Mouse (Mus musculus): ENCODE measurements around the gene Inf2.

Gene Inf2

DNA sequence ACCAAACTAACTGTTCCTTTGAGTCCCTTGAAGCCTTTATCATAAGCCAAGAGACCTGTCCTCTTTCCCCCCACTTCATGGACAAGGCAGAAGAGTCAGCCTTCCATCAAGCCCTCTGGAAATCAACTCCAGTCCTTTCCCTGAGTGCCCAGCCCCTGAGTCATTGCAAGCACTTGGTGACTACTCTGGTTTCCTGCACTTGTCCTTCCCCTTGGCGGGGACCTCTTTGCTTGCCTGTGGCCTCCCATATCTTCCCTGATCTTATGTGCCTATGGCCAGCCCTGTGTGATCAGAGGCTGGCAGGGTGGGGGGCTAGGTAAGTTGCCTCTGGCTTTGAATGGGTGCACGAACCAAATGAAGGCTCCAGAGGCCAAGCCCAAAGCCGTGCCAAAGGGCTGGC is 33.3 kb downstream of the Inf2 start:
- in situ Hi-C loops (cut with MseI, MboI), result no loop called here

DNA sequence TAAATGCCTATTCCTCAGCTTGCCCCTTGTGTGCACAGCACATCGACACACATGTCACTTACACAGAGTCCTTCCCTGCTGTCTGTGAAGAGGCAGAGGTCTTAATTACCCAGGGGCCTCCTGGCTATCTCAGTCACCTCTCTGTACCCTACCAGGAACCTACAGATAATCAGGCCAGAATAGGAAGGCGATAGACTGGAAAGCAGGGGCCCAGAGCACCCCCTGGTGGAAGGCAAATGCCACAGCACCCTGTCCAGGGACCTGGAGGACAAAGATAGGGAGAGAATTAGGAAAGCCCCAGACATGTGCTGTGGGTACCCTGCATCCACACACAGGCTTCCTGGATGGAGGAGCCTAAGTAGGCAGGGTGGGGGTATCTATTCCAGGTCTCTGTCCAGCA is 35.2 kb downstream of the Inf2 start:
- in situ Hi-C loops (cut with MseI, MboI), result no loop called here

DNA sequence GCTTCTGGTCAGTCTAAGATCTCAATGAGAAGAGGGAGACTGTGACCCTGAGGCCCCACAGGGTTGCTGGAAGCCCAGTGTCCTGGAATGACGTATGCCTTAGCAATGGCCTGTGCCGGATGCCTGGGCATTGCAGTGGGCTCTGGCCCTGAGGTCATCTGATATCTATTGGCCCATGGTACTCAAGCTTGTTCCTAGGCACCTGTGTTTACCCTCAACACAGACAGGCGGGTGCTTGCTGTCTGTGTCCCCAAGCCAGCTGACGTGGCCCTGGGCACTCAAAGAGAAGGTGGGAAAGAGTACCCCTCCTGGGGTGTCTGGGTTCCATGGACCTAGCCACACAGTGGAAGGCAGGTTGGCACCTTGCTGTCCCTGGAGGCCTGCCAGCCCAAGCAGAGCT is 37.1 kb downstream of the Inf2 start:
- in situ Hi-C loops (cut with MseI, MboI), result no loop called here

DNA sequence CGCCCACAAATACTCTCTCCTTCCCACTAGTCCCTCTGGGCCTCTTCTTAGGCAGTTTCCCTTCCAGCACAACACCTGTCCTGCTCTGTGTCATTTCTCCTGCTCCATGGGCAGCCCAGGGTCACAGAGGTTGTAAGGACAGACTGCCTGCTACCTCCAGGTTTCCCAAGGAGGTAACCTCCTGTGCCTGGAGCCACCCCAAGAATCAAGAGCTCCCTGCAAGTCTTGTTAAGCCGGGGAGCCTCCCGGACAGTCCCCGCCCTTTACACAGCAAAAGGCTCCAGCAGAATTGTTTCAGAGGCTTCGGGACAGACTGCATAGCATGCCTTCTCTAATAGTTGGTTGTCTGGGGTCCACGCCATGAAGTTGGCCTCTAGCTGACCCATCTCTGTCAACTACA is 37.9 kb downstream of the Inf2 start:
- in situ Hi-C loops (cut with MseI, MboI), result no loop called here

DNA sequence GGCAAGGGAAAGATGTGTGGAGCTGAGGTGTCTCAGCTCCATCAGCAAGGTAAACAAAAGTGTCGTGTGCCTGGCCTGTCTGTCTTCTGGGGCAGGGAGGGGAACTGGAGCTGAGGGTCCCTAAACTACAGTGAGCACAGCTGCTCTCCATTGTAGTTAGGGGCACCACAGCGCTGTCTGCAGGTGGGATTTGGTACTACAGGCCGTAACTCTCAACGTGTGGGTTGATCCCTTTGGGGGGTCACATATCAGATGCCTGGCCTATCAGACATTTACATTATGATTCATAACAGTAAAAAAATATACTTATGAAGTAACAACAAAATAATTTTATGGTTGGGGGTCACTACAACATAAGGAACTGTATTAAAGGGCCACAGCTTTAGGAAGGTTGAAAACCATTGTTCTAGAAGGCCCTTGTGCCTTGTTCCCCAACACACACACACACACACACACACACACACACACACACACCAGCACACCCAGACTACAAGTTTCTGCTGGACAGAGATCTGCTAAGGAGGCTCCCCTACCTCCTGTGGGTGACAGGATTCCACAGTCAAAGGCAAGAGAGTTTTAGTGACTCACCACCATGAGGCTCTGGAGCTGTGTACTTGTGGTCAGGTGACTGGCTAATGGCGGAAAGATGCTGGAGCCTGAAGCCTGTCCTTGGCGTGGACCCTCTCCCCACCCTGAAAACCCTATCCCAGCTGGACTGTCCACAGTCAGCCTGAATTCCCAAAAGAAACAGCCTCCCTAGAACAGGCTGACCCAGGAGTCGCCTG is 38.7 kb downstream of the Inf2 start:
- in situ Hi-C loops (cut with MseI, MboI), result no loop called here

DNA sequence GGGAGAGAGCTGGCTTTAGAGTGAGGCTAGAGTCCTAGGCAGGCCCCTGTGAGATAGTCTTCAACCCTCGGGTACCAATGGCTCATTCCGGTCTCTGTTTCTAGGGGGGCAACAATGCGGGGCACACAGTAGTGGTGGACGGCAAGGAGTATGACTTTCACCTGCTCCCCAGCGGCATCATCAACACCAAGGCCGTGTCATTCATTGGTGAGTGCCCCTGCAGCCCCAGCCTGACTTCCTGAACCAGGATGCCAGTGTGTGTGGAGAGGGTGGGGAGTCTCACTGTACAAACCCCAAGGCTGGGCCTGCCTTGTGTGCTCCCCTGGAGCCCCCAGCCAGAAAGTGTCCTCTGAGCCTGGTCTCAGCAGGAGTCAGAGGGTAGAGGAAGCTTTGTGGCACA is 39.6 kb downstream of the Inf2 start:
- in situ Hi-C loops (cut with MseI, MboI), result no loop called here

DNA sequence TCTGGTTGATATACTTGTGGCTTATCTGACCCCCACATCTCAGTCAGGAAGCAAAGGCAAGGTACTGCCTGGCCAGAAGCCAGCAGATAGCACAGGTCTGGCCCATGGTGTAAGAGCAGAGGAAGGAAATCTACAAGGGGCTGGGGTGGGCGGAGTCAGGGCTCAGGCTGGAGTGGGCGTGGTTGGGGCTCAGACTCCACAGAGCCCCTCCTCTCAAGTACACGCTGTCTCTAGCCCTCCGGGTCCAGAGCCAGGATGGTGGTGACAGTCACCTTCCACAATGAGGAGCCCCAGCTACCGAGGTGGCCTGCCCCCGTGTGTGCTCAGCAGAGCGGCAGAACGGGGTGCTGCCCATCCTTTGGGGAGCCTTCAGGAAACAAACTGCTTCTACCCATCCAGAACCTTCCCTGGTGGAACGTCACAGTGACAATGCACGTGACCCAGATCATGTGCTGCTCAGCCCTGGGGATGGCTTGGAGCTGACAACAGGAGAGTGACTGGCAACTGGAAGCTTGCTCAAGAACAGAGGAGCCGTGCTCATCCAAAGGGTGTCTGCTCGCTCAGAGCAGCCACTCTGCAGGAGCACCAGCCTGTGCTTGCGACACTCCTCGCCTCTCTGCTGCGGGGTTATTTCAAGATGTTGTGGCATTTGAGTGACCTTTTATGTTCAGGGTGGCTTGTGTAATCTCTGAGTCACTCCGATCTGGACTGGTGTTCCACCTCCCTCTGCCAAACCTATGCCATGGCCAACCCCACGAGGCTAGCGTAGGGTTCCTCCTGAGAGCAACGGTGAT is 40.5 kb downstream of the Inf2 start:
- in situ Hi-C loops (cut with MseI, MboI), result no loop called here

DNA sequence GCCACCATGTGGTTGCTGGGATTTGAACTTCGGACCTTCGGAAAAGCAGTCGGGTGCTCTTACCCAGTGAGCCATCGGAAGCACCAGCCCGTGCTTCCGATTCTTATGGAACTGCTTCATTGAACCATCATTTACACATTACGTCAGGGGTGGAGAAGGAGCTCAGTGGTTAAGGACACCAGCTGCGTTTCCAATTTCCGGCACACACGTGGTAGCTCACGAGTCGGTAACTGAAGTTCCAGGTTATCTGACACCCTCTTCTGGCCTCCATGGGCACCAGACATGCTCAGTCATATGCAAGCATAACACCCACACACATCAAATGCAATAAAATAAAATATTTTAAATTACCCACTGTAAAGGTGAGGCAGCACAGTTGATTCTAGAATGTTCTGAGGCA is 41.4 kb downstream of the Inf2 start:
- in situ Hi-C loops (cut with MseI, MboI), result no loop called here

DNA sequence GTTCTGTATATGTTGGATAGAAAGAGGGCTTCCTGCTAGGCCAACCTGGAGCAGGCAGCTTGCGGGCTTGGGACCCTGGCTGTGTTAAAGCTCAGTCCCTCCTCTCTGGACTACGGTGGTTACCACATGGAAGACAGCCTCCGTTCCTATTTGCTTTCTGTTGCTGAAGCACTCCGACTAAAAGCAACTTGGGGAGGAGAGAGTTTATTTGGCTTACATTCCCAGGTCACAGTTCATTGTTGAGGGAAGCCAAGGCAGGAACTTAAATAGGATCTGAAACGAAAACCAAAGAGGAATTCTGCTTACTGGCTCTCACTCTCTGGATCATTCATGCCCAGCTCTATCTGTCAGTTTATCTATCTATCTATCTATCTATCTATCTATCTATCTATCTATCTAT is 42.2 kb downstream of the Inf2 start:
- in situ Hi-C loops (cut with MseI, MboI), result no loop called here

DNA sequence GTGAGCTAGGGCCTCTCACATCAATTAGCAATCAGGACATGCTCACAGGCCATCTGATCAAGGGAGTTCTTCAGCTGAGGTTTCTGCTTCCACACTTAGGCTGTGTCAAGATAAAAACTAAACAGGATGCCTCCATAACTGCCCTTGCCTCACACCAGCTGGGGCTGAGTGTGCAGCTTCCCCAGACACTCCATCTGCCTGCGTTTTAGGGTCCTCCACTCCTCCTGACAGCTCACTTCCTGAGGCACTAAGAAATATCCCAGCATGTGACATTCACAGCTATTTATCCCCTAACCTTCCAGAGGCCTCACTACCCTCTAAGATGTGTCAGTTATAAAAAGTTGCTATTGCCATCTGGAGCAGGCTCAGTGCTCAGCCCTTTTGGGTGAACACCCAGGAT is 42.9 kb downstream of the Inf2 start:
- in situ Hi-C loops (cut with MseI, MboI), result no loop called here

DNA sequence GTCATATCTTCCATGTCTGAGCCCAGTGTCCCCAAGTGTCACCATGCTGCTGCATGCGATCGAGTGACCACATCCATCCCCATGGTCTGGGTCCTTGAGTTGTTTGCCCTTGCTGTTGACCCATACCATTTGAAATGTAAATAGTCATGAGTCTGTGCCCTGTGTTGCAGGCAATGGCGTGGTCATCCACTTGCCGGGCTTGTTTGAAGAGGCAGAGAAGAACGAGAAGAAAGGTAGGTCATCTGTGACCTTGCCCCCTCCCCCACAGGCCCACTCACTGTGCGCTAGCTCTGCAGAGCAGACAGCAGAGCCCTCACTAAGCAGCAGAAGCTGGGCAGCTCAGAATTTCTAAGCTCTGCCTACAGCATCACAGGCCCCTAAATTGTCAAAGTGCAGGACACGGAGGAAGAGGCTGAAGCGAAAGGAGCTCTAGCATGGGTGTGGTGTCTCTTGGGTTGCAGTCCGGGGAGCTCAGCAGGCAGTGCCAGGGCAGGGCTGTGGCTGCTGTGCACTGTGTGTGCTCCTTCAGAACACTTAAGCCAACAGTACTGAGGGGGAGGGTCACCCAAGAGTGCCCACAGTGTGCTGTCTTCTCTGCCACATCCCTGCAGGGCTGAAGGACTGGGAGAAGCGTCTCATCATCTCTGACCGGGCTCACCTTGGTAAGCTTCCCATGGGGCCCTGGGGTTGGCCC is 43.6 kb downstream of the Inf2 start:
- in situ Hi-C loops (cut with MseI, MboI), result no loop called here

DNA sequence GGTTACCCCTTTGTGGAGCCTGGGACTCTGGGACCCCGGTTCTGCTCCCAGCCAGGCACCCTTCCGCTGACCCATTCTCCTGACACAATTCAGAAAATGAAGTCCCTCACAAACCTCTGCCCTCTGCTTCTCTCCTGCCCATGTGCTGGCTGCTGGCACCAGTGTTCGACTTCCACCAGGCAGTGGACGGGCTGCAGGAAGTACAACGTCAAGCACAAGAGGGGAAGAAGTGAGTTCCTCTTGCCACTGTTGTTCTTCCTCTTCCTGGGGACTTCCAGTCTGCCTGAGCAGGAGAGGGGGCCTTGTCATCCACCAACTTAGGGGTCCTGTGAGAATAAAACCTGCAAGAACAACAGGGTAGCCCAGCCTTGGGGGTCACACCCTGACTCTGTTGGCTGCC is 44.3 kb downstream of the Inf2 start:
- in situ Hi-C loops (cut with MseI, MboI), result no loop called here

DNA sequence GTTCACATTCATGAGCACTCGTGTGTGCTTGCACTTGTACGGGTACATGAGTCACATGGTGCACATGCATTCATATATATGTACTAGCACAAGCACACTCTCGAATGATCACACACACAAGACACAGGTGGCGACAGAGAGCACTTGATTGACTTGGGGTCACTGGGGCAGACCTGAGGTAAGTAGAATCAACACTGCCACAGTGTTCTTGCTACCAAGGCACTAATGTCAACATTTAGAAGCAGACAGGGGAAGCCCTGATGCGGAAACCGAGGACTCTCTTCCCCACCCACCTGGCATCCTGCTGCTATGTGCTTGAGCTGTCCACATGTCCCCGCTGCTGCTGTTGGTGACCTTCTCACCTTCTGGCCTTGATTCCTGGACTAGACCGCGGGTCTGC is 45.1 kb downstream of the Inf2 start:
- in situ Hi-C loops (cut with MseI, MboI), result no loop called here

DNA sequence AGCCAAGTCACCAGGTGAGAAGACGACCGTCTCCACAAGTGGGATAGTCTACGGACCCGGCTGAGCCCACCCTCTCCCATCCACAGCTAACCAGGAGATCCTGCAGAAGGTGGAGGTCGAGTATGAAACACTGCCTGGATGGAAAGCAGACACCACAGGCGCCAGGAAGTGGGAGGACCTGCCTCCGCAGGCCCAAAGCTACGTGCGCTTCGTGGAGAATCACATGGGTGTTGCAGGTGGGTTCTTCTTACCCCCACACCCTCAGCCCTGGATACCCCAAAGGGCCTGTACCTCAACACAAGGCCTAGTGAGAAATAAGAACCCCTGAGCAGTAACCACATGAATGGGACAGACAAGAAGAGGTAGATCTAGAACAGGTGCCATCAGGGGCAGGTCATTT is 50.9 kb downstream of the Inf2 start:
- in situ Hi-C loops (cut with MseI, MboI), result no loop called here

DNA sequence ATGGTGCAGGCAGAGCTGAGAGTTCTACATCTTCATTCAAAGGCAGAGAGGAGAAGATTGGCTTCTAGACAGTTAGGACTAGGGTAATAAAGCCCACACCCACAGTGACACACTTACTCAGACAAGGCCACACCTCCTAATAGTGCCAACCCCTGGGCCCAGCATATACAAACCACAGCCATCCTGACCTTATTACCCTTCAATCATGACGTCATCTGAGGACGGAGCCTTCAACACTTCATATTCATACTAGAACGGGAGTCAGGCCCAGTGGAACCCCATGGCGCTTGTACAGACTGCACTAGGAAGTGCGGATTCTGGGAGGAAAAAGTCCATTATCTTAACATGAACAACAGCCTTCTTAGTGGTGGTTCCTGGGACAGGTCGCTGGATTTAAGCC is 54.5 kb downstream of the Inf2 start:
- in situ Hi-C loops (cut with MseI, MboI), result no loop called here

DNA sequence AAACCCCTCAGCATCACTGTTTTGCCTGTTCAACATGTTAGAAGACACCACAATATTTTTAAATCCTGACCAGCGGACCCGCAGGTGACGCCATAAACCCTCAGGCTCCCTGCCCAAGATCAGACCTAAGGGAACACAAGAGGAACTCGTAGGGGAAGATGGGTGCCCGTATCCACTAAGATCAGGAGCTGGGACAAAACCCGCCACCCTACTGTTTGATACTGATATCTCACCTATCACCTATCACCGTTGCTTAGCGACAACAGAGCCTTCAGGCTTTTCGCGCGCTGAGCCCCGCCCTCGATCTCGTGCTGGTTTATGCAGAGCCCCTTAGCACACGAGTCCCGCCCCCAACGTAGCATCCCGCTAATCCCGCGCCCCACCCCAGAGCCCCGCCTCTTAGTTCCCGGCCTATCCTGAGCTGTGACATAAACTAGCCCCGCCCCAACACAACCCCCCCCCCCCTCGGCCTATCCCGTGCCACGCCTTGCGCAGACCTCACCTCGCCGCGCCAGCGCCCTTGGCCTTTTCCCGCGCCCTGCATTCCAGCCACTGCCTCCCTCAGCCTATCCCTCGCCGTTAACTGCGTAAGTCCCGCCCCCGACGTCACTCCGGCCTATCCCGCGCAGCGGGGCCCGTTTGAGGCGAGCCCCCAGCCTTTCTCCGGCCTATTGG is 55.7 kb downstream of the Inf2 start, which contains the start of gene Siva1:
Gene Siva1, plus strand, starts transcription at position 500 of the 675 bp plus-strand sequence.
- in situ Hi-C loops (cut with MseI, MboI), result no loop called here

DNA sequence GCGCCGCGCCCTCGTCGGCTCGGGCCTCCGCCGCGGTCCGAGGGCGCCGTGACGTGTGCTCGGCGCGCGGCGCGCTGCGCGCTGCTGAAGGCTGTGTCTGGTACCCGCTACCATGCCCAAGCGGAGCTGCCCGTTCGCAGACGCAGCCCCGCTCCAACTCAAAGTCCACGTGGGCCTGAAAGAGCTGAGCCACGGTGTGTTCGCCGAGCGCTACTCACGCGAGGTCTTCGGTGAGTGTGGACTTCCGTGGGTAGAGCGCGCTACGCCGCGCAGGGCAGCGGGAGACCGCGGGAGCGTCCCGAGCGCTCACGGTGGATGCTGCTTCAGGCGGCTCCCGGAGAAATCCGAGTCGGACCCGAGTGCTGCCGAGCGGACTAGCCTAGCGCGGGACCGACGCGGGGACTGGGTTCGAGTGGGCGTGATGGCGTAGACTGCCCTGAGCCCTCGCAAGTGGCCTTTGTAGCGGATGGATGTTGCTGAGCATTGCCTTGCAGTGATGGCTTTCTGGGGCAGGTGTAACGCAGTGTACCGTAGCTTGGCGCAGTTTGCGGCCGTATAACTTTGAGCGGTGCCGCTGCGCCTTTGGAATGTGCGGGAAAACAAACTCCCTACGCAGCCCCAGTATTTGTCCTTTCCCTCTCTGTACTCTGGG is 56.4 kb downstream of the Inf2 start:
- in situ Hi-C loops (cut with MseI, MboI), result no loop called here

DNA sequence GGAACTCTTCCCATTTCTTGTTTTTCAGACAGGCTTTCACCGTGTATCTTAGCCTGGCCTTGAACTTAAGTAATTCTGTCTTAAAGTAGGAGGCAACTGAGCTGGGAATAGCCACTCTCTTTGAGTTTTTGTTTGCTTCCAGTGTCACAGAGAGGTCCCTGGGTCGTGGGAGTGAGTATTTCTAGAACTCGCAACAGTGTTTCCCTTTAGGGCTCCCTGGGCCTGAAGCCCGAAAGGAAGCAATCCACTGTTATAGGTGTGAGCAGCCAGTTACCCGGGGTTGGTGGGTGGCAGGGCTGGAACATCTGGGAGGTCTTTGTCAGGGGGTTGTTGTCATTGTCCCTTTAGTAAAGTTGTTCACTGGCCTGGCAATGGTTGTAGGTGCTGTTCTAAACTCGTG is 57.6 kb downstream of the Inf2 start:
- in situ Hi-C loops (cut with MseI, MboI), result no loop called here

DNA sequence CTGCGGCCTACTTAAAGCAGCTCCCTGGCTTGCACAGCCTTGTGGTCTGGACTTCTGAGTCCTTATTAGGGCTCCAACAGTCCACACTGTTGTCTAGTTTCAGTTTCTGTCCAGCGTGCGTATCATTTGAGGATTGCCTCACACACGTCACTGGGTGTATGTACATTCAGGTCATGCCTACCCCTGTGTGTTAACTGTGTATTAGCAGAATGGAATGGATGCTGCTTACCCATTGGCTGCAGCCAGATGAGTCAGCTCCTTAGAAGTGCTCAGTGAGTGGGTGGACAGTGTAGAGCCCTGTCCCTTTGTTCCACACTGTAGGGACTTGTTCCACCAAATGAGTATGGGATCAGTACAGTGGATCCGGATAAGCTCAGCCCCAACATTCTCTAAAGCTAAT is 59.5 kb downstream of the Inf2 start:
- in situ Hi-C loops (cut with MseI, MboI), result no loop called here

DNA sequence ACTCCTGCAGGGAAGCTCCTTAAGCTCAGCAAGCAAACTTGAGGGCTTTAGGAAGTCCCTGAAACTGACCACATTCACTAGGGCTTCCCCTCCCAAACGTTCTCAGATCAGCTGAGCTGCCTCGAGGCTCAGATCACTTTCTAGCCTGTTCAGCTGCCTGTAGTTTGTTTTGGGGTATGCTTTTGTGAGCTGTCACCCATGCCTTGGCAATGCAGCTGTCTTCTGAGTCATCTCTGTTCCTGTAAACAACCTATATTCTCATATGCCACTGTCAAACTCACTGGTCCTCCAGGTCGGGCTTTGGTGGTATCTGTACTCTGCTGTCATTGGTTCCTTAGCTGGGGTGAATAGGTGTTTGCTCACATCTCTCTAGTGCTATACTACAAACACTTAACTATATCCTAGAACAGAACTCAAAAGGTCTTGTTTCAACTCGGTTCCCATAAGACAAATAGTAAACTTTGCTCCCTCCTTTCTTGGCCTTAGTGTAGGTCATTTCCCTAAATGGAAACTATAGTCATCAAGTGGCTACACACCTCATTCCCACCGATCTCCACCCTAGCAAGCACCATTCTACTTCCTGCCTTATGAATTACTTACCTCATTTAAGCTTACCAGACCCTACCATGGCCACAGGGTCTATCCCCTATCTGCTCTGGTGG is 63.3 kb downstream of the Inf2 start:
- in situ Hi-C loops (cut with MseI, MboI), result no loop called here
